Mouse (Mus musculus): ENCODE measurements around the gene Kif1c.

Gene Kif1c

GRCm38 (mm10) chr11:70667271-70668150 is 32.8 kb upstream of the Kif1c start:
- no peak for DNase-seq (ENCODE audit: low spot score in 2 of 2)

GRCm38 (mm10) chr11:70668335-70668770 is 32.0 kb upstream of the Kif1c start:
- no peak for DNase-seq (ENCODE audit: low spot score in 2 of 2)

- peak; percentile 98 for DNase-seq (ENCODE audit: low spot score in 2 of 2)
Measured at GRCm38 (mm10) chr11:70668771-70669505, 31.4 kb upstream of the Kif1c start, which contains the start of gene Spag7. Gene Spag7 (minus strand): TSS chr11:70669416.

- peak; percentile 87 to 89 for DNase-seq (ENCODE audit: low spot score in 2 of 2)
Measured at GRCm38 (mm10) chr11:70669582-70670345, 30.6 kb upstream of the Kif1c start.

- DNase-seq (ENCODE audit: low spot score in 2 of 2), result no peak
Measured at GRCm38 (mm10) chr11:70670483-70670882, 29.9 kb upstream of the Kif1c start.

GRCm38 (mm10) chr11:70671333-70672047 is 28.9 kb upstream of the Kif1c start:
- no peak for DNase-seq (ENCODE audit: low spot score in 2 of 2)

- DNase-seq (ENCODE audit: low spot score in 2 of 2), result no peak
Measured at GRCm38 (mm10) chr11:70674014-70674413, 26.3 kb upstream of the Kif1c start.

GRCm38 (mm10) chr11:70674501-70674900 is 25.8 kb upstream of the Kif1c start:
- DNase-seq (ENCODE audit: low spot score in 2 of 2), result no peak

- DNase-seq (ENCODE audit: low spot score in 2 of 2), result no peak
Measured at GRCm38 (mm10) chr11:70678092-70678491, 22.3 kb upstream of the Kif1c start.

GRCm38 (mm10) chr11:70678576-70678975 is 21.8 kb upstream of the Kif1c start:
- no peak for DNase-seq (ENCODE audit: low spot score in 2 of 2)

- DNase-seq (ENCODE audit: low spot score in 2 of 2), result no peak
Measured at GRCm38 (mm10) chr11:70679361-70679760, 21.0 kb upstream of the Kif1c start.

- DNase-seq (ENCODE audit: low spot score in 2 of 2), result peak; percentile 79 to 81
Measured at GRCm38 (mm10) chr11:70679894-70680293, 20.5 kb upstream of the Kif1c start.

- no peak for DNase-seq (ENCODE audit: low spot score in 2 of 2)
Measured at GRCm38 (mm10) chr11:70681170-70681569, 19.2 kb upstream of the Kif1c start.

GRCm38 (mm10) chr11:70681897-70682581 is 18.3 kb upstream of the Kif1c start:
- DNase-seq (ENCODE audit: low spot score in 2 of 2), result no peak

- DNase-seq (ENCODE audit: low spot score in 2 of 2), result no peak
Measured at GRCm38 (mm10) chr11:70683640-70684039, 16.7 kb upstream of the Kif1c start.

GRCm38 (mm10) chr11:70686901-70687566 is 13.3 kb upstream of the Kif1c start:
- no peak for DNase-seq (ENCODE audit: low spot score in 2 of 2)

- peak; percentile 79 to 83 for DNase-seq (ENCODE audit: low spot score in 2 of 2)
Measured at GRCm38 (mm10) chr11:70687601-70688199, 12.6 kb upstream of the Kif1c start, which contains the start of gene Camta2. Gene Camta2 (minus strand): TSS chr11:70688105.

GRCm38 (mm10) chr11:70688372-70688771 is 12.0 kb upstream of the Kif1c start:
- DNase-seq (ENCODE audit: low spot score in 2 of 2), result no peak

- DNase-seq (ENCODE audit: low spot score in 2 of 2), result no peak
Measured at GRCm38 (mm10) chr11:70689578-70689977, 10.8 kb upstream of the Kif1c start.

GRCm38 (mm10) chr11:70693504-70693903 is 6.8 kb upstream of the Kif1c start:
- DNase-seq (ENCODE audit: low spot score in 2 of 2), result no peak

Data from spleen, postnatal 36 days (tissue).